Mouse (Mus musculus): ENCODE results near the gene Irgc1. TPM values are rescaled to one million over a fixed set of nuclear protein-coding genes. Genes with fewer than 3 reads are reported as not detected.

Irgc1 gene
- total RNA-seq, 1 experiment from 2014 or later: not detected

DNA sequence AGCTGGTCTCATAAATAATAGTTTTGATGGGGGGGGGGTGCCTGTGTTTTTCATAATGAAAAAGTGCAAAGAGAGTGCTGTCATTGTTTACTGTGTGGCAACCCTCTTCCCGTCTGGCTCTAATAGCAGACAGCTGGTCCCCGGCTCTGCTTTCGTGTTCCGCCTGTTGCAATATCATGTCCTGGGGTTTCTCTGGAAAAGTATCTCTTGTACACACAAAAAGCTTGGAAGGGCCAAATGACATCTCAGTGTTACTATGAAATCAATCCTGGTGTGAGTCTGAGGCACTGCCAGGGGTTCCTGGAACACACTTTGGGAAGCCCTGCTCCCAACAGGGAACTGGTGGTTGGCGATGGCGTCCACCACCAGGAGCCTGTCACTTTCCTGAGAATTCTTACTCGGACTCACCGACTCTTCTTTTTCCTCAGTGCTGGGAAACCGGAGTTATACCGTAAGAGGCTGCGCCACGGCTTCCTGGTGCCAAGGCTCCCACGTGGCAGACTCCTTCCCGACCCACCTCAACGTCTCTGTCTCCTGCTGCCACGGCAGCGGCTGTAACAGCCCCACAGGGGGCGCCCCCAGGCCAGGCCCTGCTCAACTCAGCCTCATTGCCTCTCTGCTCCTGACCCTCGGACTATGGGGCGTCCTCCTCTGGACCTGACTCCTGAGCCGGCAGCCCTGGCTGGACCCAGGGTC lies 22.9 kb upstream of the Irgc1 start:
- ATAC-seq (replicated peaks in 1 of 2; ENCODE audit: insufficient read depth in 1 of 2, low FRiP score in 2 of 2, low TSS enrichment in 1 of 2, low read depth in 1 of 2, poor library complexity in 2 of 2, severe bottlenecking in 2 of 2): no peak

GRCm38 (mm10) chr7:24473913-24474529 lies 21.9 kb upstream of the Irgc1 start:
- ATAC-seq (replicated peaks in 1 of 2; ENCODE audit: insufficient read depth in 1 of 2, low FRiP score in 2 of 2, low TSS enrichment in 1 of 2, low read depth in 1 of 2, poor library complexity in 2 of 2, severe bottlenecking in 2 of 2): peak; percentile 63 to 70

DNA sequence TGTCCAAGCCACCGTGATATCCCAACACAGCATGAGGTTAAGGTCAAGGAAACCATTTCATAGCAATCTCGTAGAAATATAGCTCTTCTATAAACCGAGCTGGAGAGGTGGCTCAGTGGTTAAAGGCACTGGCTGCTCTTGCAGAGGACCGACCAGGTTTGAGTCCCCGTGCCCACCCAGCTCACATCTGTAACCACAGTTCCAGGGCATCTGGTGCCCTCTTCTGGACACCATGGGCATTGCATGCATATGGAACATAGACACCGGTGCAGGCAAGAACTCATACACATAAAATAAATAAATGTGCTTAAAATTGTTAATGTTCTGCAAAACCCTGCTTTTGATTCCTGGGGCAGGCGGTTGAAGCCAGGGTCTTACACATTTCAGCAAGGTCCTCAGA lies 20.8 kb upstream of the Irgc1 start:
- no peak for ATAC-seq (replicated peaks in 1 of 2; ENCODE audit: insufficient read depth in 1 of 2, low FRiP score in 2 of 2, low TSS enrichment in 1 of 2, low read depth in 1 of 2, poor library complexity in 2 of 2, severe bottlenecking in 2 of 2)

DNA sequence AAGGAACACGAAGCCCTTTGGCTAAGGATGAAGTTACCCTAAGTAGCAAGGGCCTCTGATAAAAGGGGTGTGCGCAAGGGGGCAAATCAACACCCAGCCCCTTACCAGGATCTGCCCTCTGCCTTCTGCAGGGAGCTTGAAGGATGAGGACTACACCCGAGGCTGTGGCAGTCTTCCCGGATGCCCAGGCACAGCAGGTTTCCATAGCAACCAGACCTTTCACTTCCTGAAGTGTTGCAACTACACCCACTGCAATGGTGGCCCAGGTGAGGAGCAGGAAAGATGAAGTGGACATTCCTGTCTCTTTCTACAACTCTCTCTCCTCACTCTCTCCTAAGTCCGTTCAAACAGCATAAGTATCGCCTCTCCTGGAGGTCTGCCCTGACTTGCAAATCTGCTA lies 20.3 kb upstream of the Irgc1 start:
- ATAC-seq (replicated peaks in 1 of 2; ENCODE audit: insufficient read depth in 1 of 2, low FRiP score in 2 of 2, low TSS enrichment in 1 of 2, low read depth in 1 of 2, poor library complexity in 2 of 2, severe bottlenecking in 2 of 2): no peak

DNA sequence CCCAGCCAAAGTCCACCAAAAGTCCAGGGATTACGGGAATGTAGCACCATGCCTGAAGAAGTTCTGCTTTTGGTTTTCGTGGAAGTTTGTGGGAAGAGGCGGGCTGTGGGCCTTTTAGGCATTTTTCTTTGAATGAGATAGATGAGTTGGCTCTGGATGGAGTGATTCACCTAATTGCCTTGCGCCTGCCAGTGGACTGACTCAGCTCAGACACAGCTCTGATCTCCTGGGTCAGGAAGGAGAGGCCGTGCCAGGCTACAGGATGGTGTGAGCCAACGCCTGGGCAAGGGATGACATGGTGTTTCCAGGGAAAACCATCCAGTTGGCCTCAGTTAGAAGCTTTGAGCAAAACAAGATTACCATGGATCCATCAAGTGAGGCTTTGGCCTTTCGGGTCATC lies 18.3 kb upstream of the Irgc1 start:
- no peak for ATAC-seq (replicated peaks in 1 of 2; ENCODE audit: insufficient read depth in 1 of 2, low FRiP score in 2 of 2, low TSS enrichment in 1 of 2, low read depth in 1 of 2, poor library complexity in 2 of 2, severe bottlenecking in 2 of 2)

GRCm38 (mm10) chr7:24469126-24469525 lies 17.0 kb upstream of the Irgc1 start:
- no peak for ATAC-seq (replicated peaks in 1 of 2; ENCODE audit: insufficient read depth in 1 of 2, low FRiP score in 2 of 2, low TSS enrichment in 1 of 2, low read depth in 1 of 2, poor library complexity in 2 of 2, severe bottlenecking in 2 of 2)

GRCm38 (mm10) chr7:24467886-24468285 lies 15.8 kb upstream of the Irgc1 start:
- no peak for ATAC-seq (replicated peaks in 1 of 2; ENCODE audit: insufficient read depth in 1 of 2, low FRiP score in 2 of 2, low TSS enrichment in 1 of 2, low read depth in 1 of 2, poor library complexity in 2 of 2, severe bottlenecking in 2 of 2)

GRCm38 (mm10) chr7:24466835-24467234 lies 14.7 kb upstream of the Irgc1 start:
- ATAC-seq (replicated peaks in 1 of 2; ENCODE audit: insufficient read depth in 1 of 2, low FRiP score in 2 of 2, low TSS enrichment in 1 of 2, low read depth in 1 of 2, poor library complexity in 2 of 2, severe bottlenecking in 2 of 2): peak in 1 of 2 experiments; percentile 15; a peak in 1 of 4 replicates

DNA sequence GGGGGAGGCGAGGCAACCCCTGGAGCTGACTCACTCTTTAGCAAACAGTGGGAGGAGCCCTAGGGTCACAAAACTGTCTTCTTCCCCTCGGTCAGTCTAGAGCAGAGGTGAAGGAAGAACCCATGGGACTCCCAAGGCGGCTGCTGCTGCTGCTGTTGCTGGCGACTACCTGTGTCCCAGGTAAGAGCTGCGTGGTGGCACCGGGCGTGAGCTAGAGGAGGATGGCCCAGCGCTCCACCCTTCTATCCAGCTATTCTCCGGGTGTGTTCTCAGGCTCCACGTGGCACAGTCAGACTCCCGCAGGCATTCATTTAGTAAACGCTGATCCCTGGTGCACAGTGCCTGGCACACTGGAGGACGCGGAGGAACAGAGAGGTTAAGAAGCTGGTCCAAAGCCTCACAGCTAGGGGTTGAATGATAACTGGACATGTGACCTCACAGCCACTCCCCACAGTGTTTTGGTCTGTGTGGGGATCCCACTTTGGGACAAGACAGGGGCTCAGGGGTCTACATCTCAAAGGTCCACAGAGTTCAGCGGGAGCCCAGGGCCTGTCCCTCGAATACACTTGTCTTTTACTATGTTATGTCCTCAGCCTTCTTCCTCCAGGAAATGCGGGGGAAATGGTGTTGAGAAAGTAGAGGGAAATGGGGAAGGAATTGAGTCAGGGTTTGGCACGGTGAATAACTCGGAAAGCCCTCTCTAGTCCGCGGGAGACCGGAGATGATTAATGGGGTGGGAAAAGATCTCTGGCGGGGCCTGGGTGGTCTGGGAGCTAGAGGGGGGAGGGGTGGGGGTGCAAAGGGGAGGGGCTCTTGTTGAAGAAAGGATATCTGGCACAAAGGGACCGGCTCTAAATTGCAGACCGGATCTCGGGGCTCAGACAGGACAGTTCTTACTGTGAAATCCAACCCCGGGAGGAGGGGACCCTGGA lies 10.6 kb upstream of the Irgc1 start, which contains the start of gene Plaur:
Plaur (plus strand) TSS at position 97 of the 932 bp plus-strand sequence.
- ATAC-seq (replicated peaks in 1 of 2; ENCODE audit: insufficient read depth in 1 of 2, low FRiP score in 2 of 2, low TSS enrichment in 1 of 2, low read depth in 1 of 2, poor library complexity in 2 of 2, severe bottlenecking in 2 of 2): peak; percentile 33 to 48

DNA sequence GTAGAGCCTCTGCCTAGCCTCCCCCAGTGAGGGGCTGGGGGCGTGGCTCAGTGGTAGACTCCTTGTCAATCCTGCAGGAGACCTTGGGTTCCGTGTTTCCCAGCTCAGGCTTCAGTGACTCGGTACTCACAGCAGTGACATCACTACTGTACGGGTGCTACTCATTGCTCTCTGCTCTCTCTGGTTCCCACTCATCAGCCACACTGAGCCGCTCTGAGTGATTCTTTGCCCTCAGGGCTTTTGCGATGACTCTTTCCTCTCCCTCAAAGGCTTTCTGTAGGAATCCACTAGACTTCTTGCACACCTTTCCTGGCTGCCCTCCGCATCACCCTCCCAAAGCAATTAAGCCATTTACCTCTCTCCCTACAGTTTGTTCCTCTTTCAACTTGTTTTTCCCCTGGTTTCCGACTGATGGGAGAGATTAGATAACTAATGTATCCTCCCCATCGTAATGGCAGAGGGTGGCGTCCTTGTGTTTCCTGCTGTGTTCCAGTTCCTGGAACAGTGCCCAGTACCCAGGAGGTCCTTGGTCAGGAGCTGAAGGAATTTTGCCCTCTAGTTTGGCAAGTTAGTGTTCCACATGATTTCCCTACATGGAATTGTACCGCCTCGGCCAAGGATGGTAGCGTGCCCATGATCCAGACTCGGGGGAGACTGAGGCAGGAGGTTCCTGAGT lies 9.4 kb upstream of the Irgc1 start:
- no peak for ATAC-seq (replicated peaks in 1 of 2; ENCODE audit: insufficient read depth in 1 of 2, low FRiP score in 2 of 2, low TSS enrichment in 1 of 2, low read depth in 1 of 2, poor library complexity in 2 of 2, severe bottlenecking in 2 of 2)

DNA sequence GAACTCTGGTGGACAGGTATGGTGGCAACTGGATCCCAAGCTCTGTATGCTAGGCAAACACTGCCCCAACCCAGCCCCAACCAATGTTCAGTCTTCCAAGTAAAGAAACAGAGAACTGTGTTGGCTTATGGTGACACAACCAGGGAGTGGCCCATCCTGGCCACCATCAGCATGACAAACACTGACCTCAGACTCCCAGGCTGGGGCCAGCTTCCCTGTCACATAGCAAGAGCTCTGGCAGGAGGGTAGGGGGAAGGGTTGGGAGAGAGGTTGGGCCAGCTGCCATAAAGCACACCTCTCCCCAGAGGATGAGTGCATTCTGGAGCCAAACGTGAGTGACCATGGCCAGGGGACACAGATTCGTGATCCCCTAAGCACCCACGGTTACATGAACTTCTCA lies 7.7 kb upstream of the Irgc1 start:
- no peak; a peak in 1 of 4 replicates for ATAC-seq (replicated peaks in 1 of 2; ENCODE audit: insufficient read depth in 1 of 2, low FRiP score in 2 of 2, low TSS enrichment in 1 of 2, low read depth in 1 of 2, poor library complexity in 2 of 2, severe bottlenecking in 2 of 2)

GRCm38 (mm10) chr7:24459440-24459839 lies 7.3 kb upstream of the Irgc1 start:
- no peak for ATAC-seq (replicated peaks in 1 of 2; ENCODE audit: insufficient read depth in 1 of 2, low FRiP score in 2 of 2, low TSS enrichment in 1 of 2, low read depth in 1 of 2, poor library complexity in 2 of 2, severe bottlenecking in 2 of 2)

GRCm38 (mm10) chr7:24457726-24458370 lies 5.8 kb upstream of the Irgc1 start:
- peak; percentile 85 to 86 for ATAC-seq (replicated peaks in 1 of 2; ENCODE audit: insufficient read depth in 1 of 2, low FRiP score in 2 of 2, low TSS enrichment in 1 of 2, low read depth in 1 of 2, poor library complexity in 2 of 2, severe bottlenecking in 2 of 2)

DNA sequence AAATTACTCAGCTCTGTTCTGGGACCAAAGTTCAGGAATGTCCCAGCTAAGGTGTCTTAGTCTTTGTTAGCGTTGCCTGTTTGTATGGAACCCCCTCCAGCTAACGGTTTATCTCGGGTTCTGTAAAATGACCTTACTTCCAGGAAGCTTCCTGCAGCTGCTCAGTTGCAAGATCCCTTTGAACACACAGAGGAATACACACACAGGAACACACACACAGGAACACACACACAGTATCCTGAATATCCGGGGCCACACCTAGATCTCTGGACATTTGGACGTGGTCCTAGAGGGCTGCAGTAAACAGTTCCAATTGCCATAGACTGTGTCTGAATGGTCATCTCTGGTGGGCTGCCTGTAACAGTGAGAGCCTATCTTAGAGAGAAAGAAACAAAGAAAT lies 3.6 kb upstream of the Irgc1 start:
- no peak for ATAC-seq (replicated peaks in 1 of 2; ENCODE audit: insufficient read depth in 1 of 2, low FRiP score in 2 of 2, low TSS enrichment in 1 of 2, low read depth in 1 of 2, poor library complexity in 2 of 2, severe bottlenecking in 2 of 2)

DNA sequence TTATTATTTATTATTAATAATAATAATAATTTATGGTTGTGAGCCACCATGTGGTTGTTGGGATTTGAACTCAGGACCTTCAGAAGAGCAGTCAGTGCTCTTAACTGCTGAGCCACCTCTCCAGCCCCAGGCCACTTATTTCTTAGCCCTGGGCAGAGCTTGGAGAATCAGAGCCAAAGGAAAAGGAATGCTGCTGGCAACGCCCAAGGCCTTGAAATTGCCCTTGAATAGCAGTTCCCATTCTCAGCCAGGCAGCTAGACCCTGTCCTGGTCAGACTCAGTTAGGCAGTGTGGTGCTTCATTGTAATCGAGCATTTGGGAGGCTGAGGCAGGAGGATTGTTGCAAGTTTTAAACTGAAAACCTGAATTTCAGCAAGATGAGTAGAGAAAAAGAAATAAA lies 2.1 kb upstream of the Irgc1 start:
- ATAC-seq (replicated peaks in 1 of 2; ENCODE audit: insufficient read depth in 1 of 2, low FRiP score in 2 of 2, low TSS enrichment in 1 of 2, low read depth in 1 of 2, poor library complexity in 2 of 2, severe bottlenecking in 2 of 2): no peak

DNA sequence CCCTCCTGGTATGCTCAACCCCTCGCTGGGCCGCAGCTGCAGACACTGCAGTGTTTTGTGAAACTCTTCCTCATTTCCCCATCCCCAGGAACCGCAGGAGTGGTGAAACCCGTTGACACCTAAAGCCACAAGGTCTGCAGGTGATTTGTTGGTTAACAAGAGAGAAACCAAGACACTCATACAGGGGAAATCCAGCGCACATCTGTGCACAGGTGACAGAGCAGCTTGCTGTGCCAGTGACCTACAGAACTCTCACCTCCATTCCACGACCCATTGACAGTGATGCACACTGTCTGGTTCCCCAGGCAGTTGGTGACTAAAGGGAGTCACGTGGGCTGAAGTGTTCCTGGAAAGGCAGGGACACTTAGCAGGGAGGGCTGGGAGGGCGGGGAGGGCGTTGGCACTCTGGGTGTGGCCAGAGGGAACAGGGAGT lies 1.5 kb downstream of the Irgc1 start:
- peak; percentile 56 to 64 for ATAC-seq (replicated peaks in 1 of 2; ENCODE audit: insufficient read depth in 1 of 2, low FRiP score in 2 of 2, low TSS enrichment in 1 of 2, low read depth in 1 of 2, poor library complexity in 2 of 2, severe bottlenecking in 2 of 2)
